Mouse (Mus musculus) midbrain, embryonic 12.5 days (tissue): ENCODE data around the gene Aif1l. TPM values are rescaled to one million over a fixed set of nuclear protein-coding genes. Genes with fewer than 3 reads are reported as not detected.

ENCODE experiments used
- ATAC-seq: fragments of 200-750 bp; cut with Nextera tagmentation; 2 replicates; pipeline ENCODE4 v1.8.0; 2017; ENCODE audit warnings: low read depth, moderate TSS enrichment, moderate library complexity; ENCODE audit not compliant: low FRiP score
- H3K27ac ChIP-seq: fragments of 300-500 bp; sonication (generic); replicated peaks from 2 replicates; pipeline ENCODE4 v1.5.1; 2016; ENCODE audit warnings: mild to moderate bottlenecking
- H3K27me3 ChIP-seq: fragments of 300-500 bp; sonication (generic); 2 replicates; pipeline ENCODE4 v1.6.1; 2016; ENCODE audit warnings: mild to moderate bottlenecking
- H3K36me3 ChIP-seq: fragments of 300-500 bp; sonication (generic); 2 replicates; pipeline ENCODE4 v1.6.1; 2016
- H3K4me1 ChIP-seq: fragments of 300-500 bp; sonication (generic); 2 replicates; pipeline ENCODE4 v1.6.1; 2016
- H3K4me2 ChIP-seq: fragments of 300-500 bp; sonication (generic); replicated peaks from 2 replicates; pipeline ENCODE4 v1.6.1; 2016; ENCODE audit warnings: mild to moderate bottlenecking, moderate library complexity
- H3K4me3 ChIP-seq: fragments of 300-500 bp; sonication (generic); 2 replicates; pipeline ENCODE4 v1.5.1; 2016; ENCODE audit warnings: mild to moderate bottlenecking
- H3K9ac ChIP-seq: fragments of 300-500 bp; sonication (generic); replicated peaks from 2 replicates; pipeline ENCODE4 v1.6.1; 2016; ENCODE audit warnings: mild to moderate bottlenecking, moderate library complexity
- H3K9me3 ChIP-seq: fragments of 300-500 bp; sonication (generic); 2 replicates; pipeline ENCODE4 v1.6.1; 2016; ENCODE audit warnings: mild to moderate bottlenecking
- WGBS: fragments of 180-500 bp; shearing (Covaris S2); methylation state at CpG from one replicate; pipeline ENCODE4 v1.1.7; 2016; 5-methylcytosine and 5-hydroxymethylcytosine counted together
- polyA plus RNA-seq: library from polyadenylated mRNA; unstranded; fragments of >200 nt; fragmentation: Nextera tagmentation; extraction: Ambion mirVana; gene quantifications from 2 replicates; pipeline ENCODE4 v1.2.1, GENCODE M21; 2016

The Aif1l gene
- polyA plus RNA-seq, 1 experiment from 2014 or later = 51.4 TPM

GRCm38 (mm10) chr2:31953687-31954086 lies 3.7 kb downstream of the Aif1l start:
- Histone ChIP-seq H3K9ac (no peak overlapping the region), H3K27ac (no peak overlapping the region), H3K4me3 (no peak overlapping the region), H3K27me3 (peaks cover 24% of the 10 kb centered on the region), H3K36me3 (peaks cover 11% of the 10 kb centered on the region; the same call in 1 of the 2 replicates), H3K9me3 (no peaks in the 10 kb centered on the region), H3K4me1 (peaks cover 23% of the 10 kb centered on the region; the same call in 1 of the 2 replicates), H3K4me2 (no peak overlapping the region)
- 89% methylated on average over 8 of the region's 8 CpGs for WGBS
- no peak for ATAC-seq

DNA sequence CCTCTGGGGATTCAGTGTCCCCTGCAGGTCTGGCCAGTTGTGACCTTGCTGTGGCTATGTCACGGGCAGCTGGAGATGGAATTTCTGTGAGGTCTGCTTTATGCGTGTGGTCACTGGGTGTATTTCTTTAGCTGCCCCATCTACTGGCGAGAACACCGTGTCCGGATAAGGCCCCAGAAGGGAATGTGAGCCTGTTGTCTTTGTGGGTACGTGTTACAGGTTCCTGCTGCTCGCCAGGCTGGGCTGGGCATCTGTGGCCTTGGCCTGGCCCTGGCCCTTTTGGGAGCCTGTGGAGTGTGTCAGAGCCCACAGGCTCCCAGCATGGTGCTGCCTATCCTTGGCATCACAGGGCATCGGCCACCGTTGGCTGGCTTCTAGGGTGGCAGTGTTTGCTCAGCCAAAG lies 4.8 kb downstream of the Aif1l start:
- Histone ChIP-seq H3K9me3 (no peaks in the 10 kb centered on the region), H3K9ac (no peak overlapping the region), H3K4me3 (no peak overlapping the region), H3K4me2 (no peak overlapping the region), H3K4me1 (peaks cover 19% of the 10 kb centered on the region; the same call in 1 of the 2 replicates), H3K36me3 (peaks cover 15% of the 10 kb centered on the region; the same call in 1 of the 2 replicates), H3K27me3 (peaks cover 15% of the 10 kb centered on the region; the same call in 1 of the 2 replicates), H3K27ac (no peak overlapping the region)
- ATAC-seq = no peak
- WGBS = 90% methylated on average over 9 of the region's 9 CpGs

DNA sequence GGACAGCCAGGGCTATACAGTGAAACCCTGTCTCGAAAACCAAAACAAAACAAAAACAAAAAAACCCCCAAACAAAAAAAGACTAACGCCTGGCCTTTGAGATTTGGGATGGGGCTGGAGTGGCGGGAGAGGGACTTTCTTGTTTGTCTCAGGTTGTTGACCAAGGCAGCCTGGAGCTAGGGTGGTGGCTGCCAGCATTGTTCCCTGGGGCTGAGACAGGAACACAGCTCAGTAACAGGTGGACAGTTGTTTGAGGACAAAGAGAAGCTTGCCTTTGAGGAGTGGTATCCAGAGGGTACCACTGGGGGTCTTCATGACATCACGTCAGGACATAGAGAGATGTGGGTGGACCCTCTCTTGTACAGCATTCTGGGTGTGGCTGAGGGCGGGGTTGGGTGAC lies 5.7 kb downstream of the Aif1l start:
- WGBS = 84% methylated on average over 5 of the region's 5 CpGs

DNA sequence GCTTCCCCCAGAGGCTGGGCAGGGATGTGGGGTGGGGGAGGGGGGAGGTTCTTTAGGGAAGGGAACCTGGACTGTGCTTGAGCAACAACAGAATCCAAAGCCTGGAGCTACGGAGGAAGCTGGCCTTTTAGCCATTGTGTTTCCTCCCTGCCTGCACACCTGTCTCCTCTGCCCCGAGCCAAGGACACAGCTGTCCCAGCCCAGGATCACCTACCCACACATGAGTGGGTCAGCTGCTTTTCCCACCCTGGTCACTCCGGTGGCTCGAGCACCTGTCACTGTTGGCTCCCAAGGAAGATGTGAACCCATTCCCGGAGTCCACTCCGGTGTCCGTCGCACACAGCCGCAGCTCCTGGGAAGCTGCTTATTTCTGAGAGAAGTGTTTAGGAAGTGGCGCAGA lies 7.3 kb downstream of the Aif1l start:
- no peak overlapping the region for H3K4me3 ChIP-seq
- ATAC-seq = no peak
- H3K9ac ChIP-seq = no peak overlapping the region
- no peaks in the 10 kb centered on the region for H3K27me3 ChIP-seq
- WGBS = 88% methylated on average over 10 of the region's 10 CpGs
- H3K36me3 ChIP-seq = peaks cover 17% of the 10 kb centered on the region; the same call in 1 of the 2 replicates
- H3K27ac ChIP-seq = no peak overlapping the region
- peaks cover 7% of the 10 kb centered on the region; the same call in 1 of the 2 replicates for H3K4me1 ChIP-seq
- no peaks in the 10 kb centered on the region for H3K9me3 ChIP-seq
- no peak overlapping the region for H3K4me2 ChIP-seq

More for the DNA sequence above, 5.7 kb downstream of the Aif1l start:
- Histone ChIP-seq H3K36me3 (peaks cover 15% of the 10 kb centered on the region; the same call in 1 of the 2 replicates), H3K4me2 (no peak overlapping the region), H3K4me1 (peaks cover 16% of the 10 kb centered on the region; the same call in 1 of the 2 replicates), H3K27me3 (peaks cover 12% of the 10 kb centered on the region; the same call in 1 of the 2 replicates), H3K27ac (no peak overlapping the region), H3K9ac (no peak overlapping the region), H3K4me3 (no peak overlapping the region), H3K9me3 (no peaks in the 10 kb centered on the region)
- ATAC-seq = no peak

DNA sequence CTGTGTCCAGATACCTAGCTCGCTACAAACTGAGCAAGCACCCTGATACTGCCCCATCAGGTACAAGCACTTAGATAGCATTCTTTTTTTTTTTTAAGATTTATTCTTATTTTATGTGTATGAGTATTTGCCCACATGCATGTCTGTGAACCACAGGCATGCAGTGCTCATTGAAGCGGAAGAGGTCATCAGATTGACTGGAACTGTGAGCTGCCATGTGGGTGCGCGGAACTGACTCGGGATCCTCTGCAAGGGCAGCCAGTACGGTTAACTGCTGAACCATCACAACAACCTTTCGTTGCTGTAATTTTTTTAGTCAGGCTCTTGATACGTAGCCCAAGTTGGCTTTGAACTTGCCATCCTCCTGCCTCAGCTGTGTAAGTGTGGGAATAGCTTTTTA lies 11.0 kb downstream of the Aif1l start:
- H3K9me3 ChIP-seq = no peaks in the 10 kb centered on the region
- no peak overlapping the region for H3K4me2 ChIP-seq
- no peak overlapping the region for H3K27ac ChIP-seq
- no peak overlapping the region for H3K9ac ChIP-seq
- ATAC-seq = no peak
- H3K27me3 ChIP-seq = no peaks in the 10 kb centered on the region
- peaks cover 13% of the 10 kb centered on the region; the same call in 1 of the 2 replicates for H3K4me1 ChIP-seq
- WGBS = 94% methylated on average over 8 of the region's 8 CpGs
- H3K4me3 ChIP-seq = no peak overlapping the region
- H3K36me3 ChIP-seq = 0 out of 2 replicates have a peak, but pooled peaks cover 6% of the 10 kb centered on the region

DNA sequence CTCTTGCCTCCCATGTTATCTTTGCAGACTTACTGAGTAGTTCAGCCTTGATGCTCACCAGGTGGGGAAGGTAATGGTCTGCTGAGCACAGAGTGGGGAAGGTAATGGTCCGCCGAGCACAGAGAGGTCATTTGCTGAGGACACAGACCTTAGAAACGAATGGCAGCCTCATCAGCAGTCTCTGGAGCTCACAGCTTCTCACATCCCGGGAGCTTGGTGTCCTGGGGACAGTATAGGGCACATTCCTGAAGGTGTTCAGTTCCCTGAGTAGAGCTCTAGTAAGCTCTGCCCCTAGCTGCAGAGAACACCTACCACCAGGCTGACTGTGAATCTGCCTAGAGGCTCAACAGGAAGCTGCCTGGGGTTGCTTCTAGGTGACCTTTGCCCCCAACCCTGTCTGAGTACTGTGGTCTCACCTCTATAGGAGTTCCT lies 11.9 kb downstream of the Aif1l start:
- no peaks in the 10 kb centered on the region for H3K27me3 ChIP-seq
- no peaks in the 10 kb centered on the region for H3K9me3 ChIP-seq
- H3K4me3 ChIP-seq = no peak overlapping the region
- no peak for ATAC-seq
- no peak overlapping the region for H3K4me2 ChIP-seq
- WGBS = 74% methylated on average over 4 of the region's 4 CpGs
- H3K36me3 ChIP-seq = 0 out of 2 replicates have a peak, but pooled peaks cover 6% of the 10 kb centered on the region
- 0 out of 2 replicates have a peak overlapping the region, but pooled peaks have one; percentile 37 for H3K9ac ChIP-seq
- H3K4me1 ChIP-seq = peaks cover 13% of the 10 kb centered on the region; the same call in 1 of the 2 replicates
- H3K27ac ChIP-seq = peak overlapping the region; percentile 52

DNA sequence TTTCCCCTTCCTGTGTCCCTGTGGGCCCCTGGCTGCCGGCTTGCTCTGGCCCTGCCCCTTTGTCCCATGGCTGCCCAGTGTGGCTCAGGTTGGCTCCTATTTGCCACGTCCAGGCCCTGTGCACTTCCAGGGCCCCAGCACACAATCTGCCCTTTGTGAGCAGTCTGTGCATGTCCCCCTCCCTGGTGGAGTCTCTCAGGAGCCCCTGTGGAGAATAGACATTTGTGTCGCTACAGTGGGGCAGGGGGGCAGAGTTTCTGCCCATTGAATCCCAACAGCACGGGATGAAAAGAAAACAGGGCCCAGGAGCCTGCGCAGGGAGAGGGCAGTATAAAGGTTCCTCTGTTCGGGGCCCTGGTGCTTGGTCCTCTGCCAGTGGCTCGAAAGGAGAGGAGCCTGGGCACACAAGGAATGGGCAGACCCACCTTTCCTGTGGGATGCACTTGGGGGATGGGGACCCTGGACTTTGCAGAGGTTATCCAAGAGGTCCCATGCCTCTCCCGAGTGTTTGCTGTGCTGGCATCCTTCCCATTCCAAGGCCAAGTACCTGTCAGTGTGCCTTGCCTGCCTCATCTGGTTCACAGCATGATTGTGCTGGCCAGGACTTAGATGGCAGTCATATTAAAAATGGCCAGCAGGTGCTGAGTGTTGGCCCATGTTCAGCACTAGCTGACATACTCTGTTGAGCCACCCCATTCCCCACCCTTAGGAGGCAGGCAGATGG lies 12.7 kb downstream of the Aif1l start:
- no peak overlapping the region for H3K4me2 ChIP-seq

DNA sequence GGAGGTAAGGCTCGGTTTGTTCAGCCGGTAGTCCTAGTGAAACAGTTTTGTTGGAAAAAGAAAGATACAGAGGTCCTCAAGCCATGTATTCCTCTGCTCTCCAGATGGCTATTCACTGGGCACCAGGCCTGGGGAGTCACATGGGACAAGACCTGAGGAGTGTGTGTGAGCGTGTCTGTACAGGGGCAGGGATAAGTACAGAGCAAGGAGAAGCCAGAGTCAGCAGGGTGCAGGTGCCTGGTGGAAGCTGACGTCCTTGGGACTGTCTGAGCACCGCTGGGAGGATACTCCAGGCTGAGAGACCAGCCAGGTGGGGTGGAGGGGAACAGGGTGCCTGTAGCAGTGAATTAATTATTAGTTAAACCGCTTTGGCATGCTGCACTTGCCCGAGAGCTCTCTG lies 13.6 kb downstream of the Aif1l start:
- H3K9ac ChIP-seq = no peak overlapping the region
- H3K4me2 ChIP-seq = no peak overlapping the region
- peak overlapping the region; percentile 35; the same call in 1 of the 2 replicates for H3K27ac ChIP-seq
- H3K27me3 ChIP-seq = no peaks in the 10 kb centered on the region
- no peak overlapping the region for H3K4me3 ChIP-seq
- WGBS = 86% methylated on average over 7 of the region's 7 CpGs
- no peaks in the 10 kb centered on the region for H3K9me3 ChIP-seq
- no peak for ATAC-seq
- 0 out of 2 replicates have a peak, but pooled peaks cover 6% of the 10 kb centered on the region for H3K36me3 ChIP-seq
- peaks cover 13% of the 10 kb centered on the region; the same call in 1 of the 2 replicates for H3K4me1 ChIP-seq

More for the DNA sequence above, 12.7 kb downstream of the Aif1l start:
- H3K4me1 ChIP-seq = peaks cover 13% of the 10 kb centered on the region; the same call in 1 of the 2 replicates
- peak; percentile 69 for ATAC-seq
- no peak overlapping the region for H3K4me3 ChIP-seq
- peak overlapping the region; percentile 52 for H3K27ac ChIP-seq
- no peaks in the 10 kb centered on the region for H3K27me3 ChIP-seq
- no peaks in the 10 kb centered on the region for H3K9me3 ChIP-seq
- peak overlapping the region; percentile 37; the same call in 1 of the 2 replicates for H3K9ac ChIP-seq
- 66% methylated on average over 8 of the region's 8 CpGs for WGBS
- H3K36me3 ChIP-seq = 0 out of 2 replicates have a peak, but pooled peaks cover 6% of the 10 kb centered on the region

DNA sequence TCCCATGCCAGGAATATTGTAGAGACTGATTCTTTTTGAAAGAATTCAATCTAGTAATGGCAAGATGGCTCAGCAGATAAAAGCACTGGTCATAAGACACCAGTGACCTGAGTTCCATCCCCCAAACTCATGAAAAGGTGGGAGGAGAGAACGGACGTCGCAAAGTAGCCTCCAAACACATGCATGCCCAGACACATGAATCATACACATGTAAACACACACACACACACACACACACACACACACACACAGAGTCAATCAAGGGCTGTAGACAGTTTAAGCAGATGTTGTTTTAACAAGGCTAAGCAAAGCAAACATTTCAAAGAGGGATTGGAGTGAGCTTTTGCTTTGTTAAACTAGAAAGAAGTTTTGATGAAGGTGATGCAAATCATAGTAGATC lies 14.3 kb downstream of the Aif1l start:
- H3K36me3 ChIP-seq = 0 out of 2 replicates have a peak, but pooled peaks cover 8% of the 10 kb centered on the region
- 97% methylated on average over 3 of the region's 3 CpGs for WGBS
- no peak overlapping the region for H3K4me3 ChIP-seq
- H3K9me3 ChIP-seq = no peaks in the 10 kb centered on the region
- ATAC-seq = no peak
- H3K27me3 ChIP-seq = no peaks in the 10 kb centered on the region
- H3K4me1 ChIP-seq = peaks cover 13% of the 10 kb centered on the region; the same call in 1 of the 2 replicates
- H3K4me2 ChIP-seq = no peak overlapping the region
- H3K27ac ChIP-seq = no peak overlapping the region
- no peak overlapping the region for H3K9ac ChIP-seq

- H3K27me3 ChIP-seq = no peaks in the 10 kb centered on the region
- H3K36me3 ChIP-seq = 0 out of 2 replicates have a peak, but pooled peaks cover 12% of the 10 kb centered on the region
- H3K4me3 ChIP-seq = no peak overlapping the region
- ATAC-seq = no peak
- no peak overlapping the region for H3K27ac ChIP-seq
- no peaks in the 10 kb centered on the region for H3K9me3 ChIP-seq
- peaks cover 13% of the 10 kb centered on the region; the same call in 1 of the 2 replicates for H3K4me1 ChIP-seq
- H3K9ac ChIP-seq = no peak overlapping the region; the same call in 1 of the 2 replicates
- H3K4me2 ChIP-seq = no peak overlapping the region
Measured at GRCm38 (mm10) chr2:31965110-31965509, 15.2 kb downstream of the Aif1l start.

DNA sequence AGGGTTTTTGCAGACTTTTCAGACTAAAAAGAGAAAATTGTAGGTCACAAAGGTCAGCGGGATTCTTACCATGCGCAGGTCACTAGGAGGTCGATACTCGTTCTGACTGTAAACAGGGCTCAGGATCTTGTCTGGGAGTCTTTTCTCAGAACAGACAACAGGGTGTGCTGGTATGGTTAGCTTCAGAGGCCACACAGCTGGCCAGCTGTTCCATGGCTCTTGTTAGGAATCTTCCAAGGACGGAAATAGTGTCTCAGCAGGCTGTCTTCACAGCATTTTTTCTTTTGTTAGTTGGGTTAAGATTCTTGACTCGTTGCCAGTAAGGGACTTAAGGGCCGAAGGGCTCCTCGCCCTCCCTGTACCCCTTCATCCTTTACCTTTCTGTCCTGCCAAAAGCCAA lies 16.9 kb downstream of the Aif1l start:
- WGBS = 87% methylated on average over 8 of the region's 8 CpGs
- no peak for ATAC-seq

DNA sequence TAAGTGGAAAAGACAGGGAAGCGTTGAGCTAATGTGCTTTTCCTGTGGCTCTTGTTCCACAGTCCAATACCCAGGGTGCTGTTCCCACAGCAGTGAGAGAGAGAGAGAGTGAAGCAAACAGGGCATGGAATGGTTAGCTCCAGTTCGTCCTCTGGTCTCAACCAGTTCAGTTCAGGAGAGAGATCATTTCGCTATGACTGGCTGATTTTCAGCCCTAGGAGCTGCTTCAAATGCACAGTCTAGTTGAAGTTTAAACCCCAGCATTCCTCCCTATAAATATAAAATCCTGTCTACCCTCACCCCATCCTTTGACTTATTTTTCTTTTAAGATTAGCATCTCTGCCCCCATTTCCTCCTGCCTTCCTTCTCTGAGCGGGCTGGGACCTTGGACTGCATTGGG lies 22.6 kb downstream of the Aif1l start:
- Histone ChIP-seq H3K27me3 (no peaks in the 10 kb centered on the region), H3K9ac (no peak overlapping the region), H3K36me3 (peaks cover 35% of the 10 kb centered on the region), H3K4me3 (no peak overlapping the region), H3K4me1 (peaks cover 18% of the 10 kb centered on the region), H3K4me2 (no peak overlapping the region), H3K9me3 (no peaks in the 10 kb centered on the region), H3K27ac (no peak overlapping the region)
- WGBS = 88% methylated on average over 4 of the region's 4 CpGs
- no peak for ATAC-seq

More for the DNA sequence above, 16.9 kb downstream of the Aif1l start:
- H3K36me3 ChIP-seq = peaks cover 22% of the 10 kb centered on the region
- no peaks in the 10 kb centered on the region for H3K9me3 ChIP-seq
- no peaks in the 10 kb centered on the region for H3K27me3 ChIP-seq
- H3K4me2 ChIP-seq = no peak overlapping the region
- H3K4me1 ChIP-seq = peaks cover 12% of the 10 kb centered on the region; the same call in 1 of the 2 replicates
- H3K9ac ChIP-seq = no peak overlapping the region
- H3K4me3 ChIP-seq = no peak overlapping the region
- no peak overlapping the region for H3K27ac ChIP-seq
